Mouse (Mus musculus): ENCODE measurements around the gene Vti1a. TPM values are rescaled to one million over a fixed set of nuclear protein-coding genes. Genes with fewer than 3 reads are reported as not detected.

The Vti1a gene
- total RNA-seq (2015) (20.9 and 23.0 TPM in 2 replicates), total RNA-seq (2017) (31.7 and 34.3 TPM in 2 replicates)

- peak; percentile 85 for ATAC-seq (ENCODE audit: poor library complexity, severe bottlenecking)
These were observed at the start of gene Vti1a for GRCm38 (mm10) chr19:55316109-55316714. Gene Vti1a (plus strand): TSS chr19:55316295.

GRCm38 (mm10) chr19:55266786-55267185 lies 49.3 kb upstream of the Vti1a start:
- ATAC-seq (ENCODE audit: poor library complexity, severe bottlenecking) = no peak

GRCm38 (mm10) chr19:55268150-55268549 lies 47.9 kb upstream of the Vti1a start:
- no peak for ATAC-seq (ENCODE audit: poor library complexity, severe bottlenecking)

- no peak for ATAC-seq (ENCODE audit: poor library complexity, severe bottlenecking)
These were observed 47.0 kb upstream of the Vti1a start for GRCm38 (mm10) chr19:55269051-55269450.

GRCm38 (mm10) chr19:55271448-55271847 lies 44.6 kb upstream of the Vti1a start:
- ATAC-seq (ENCODE audit: poor library complexity, severe bottlenecking) = no peak

- ATAC-seq (ENCODE audit: poor library complexity, severe bottlenecking) = no peak
These were observed 42.8 kb upstream of the Vti1a start for GRCm38 (mm10) chr19:55273340-55273739.

GRCm38 (mm10) chr19:55276100-55276499 lies 40.0 kb upstream of the Vti1a start:
- ATAC-seq (ENCODE audit: poor library complexity, severe bottlenecking) = no peak

- ATAC-seq (ENCODE audit: poor library complexity, severe bottlenecking) = no peak
These were observed 39.3 kb upstream of the Vti1a start for GRCm38 (mm10) chr19:55276770-55277169.

- peak; percentile 66 for ATAC-seq (ENCODE audit: poor library complexity, severe bottlenecking)
These were observed 32.0 kb upstream of the Vti1a start for GRCm38 (mm10) chr19:55284093-55284492.

GRCm38 (mm10) chr19:55286034-55286433 lies 30.1 kb upstream of the Vti1a start:
- no peak for ATAC-seq (ENCODE audit: poor library complexity, severe bottlenecking)

- no peak for ATAC-seq (ENCODE audit: poor library complexity, severe bottlenecking)
These were observed 27.1 kb upstream of the Vti1a start for GRCm38 (mm10) chr19:55288974-55289373.

GRCm38 (mm10) chr19:55290621-55291270 lies 25.3 kb upstream of the Vti1a start:
- no peak for ATAC-seq (ENCODE audit: poor library complexity, severe bottlenecking)

GRCm38 (mm10) chr19:55292210-55292850 lies 23.8 kb upstream of the Vti1a start:
- ATAC-seq (ENCODE audit: poor library complexity, severe bottlenecking) = no peak

- no peak for ATAC-seq (ENCODE audit: poor library complexity, severe bottlenecking)
These were observed 22.9 kb upstream of the Vti1a start for GRCm38 (mm10) chr19:55293175-55293574.

GRCm38 (mm10) chr19:55295075-55295474 lies 21.0 kb upstream of the Vti1a start:
- ATAC-seq (ENCODE audit: poor library complexity, severe bottlenecking) = no peak

GRCm38 (mm10) chr19:55295556-55295955 lies 20.5 kb upstream of the Vti1a start:
- no peak for ATAC-seq (ENCODE audit: poor library complexity, severe bottlenecking)

GRCm38 (mm10) chr19:55296301-55296700 lies 19.8 kb upstream of the Vti1a start:
- ATAC-seq (ENCODE audit: poor library complexity, severe bottlenecking) = no peak

GRCm38 (mm10) chr19:55297489-55297888 lies 18.6 kb upstream of the Vti1a start:
- ATAC-seq (ENCODE audit: poor library complexity, severe bottlenecking) = no peak

GRCm38 (mm10) chr19:55297961-55298360 lies 18.1 kb upstream of the Vti1a start:
- ATAC-seq (ENCODE audit: poor library complexity, severe bottlenecking) = no peak

GRCm38 (mm10) chr19:55299378-55299777 lies 16.7 kb upstream of the Vti1a start:
- ATAC-seq (ENCODE audit: poor library complexity, severe bottlenecking) = peak; percentile 89

GRCm38 (mm10) chr19:55300525-55300924 lies 15.6 kb upstream of the Vti1a start:
- ATAC-seq (ENCODE audit: poor library complexity, severe bottlenecking) = no peak

- ATAC-seq (ENCODE audit: poor library complexity, severe bottlenecking) = 0 out of 2 replicates have a peak, but pooled peaks have one; percentile 43
These were observed 11.1 kb upstream of the Vti1a start for GRCm38 (mm10) chr19:55305024-55305423.

All from megakaryocyte, adult 5-6 weeks (primary cell).